19 mouse cellular contexts compared by ENCODE assay signal in genomic region chr2:121733426-121733825, GRCm38 (mm10).
DNase-seq lines count a peak whose midpoint lies in the region; ATAC-seq lines count a peak whose summit lies in the region.
"Had no signal": no experiment of that assay in that cellular context is flagged by ENCODE, and none has a peak within 500 bp of the region (broad histone marks: within the 10 kb centered on the region; RNA-seq: fewer than 3 reads in every experiment).

No protein-coding gene starts in this region.

- H3K4me2 ChIP-seq in midbrain, embryonic 14.5 days (ENCODE audit: low read length) = no peak overlapping the region
- H3K4me2 ChIP-seq in midbrain, embryonic 16.5 days (ENCODE audit: low read length) = no peak overlapping the region
- H3K4me2 ChIP-seq: forebrain, embryonic 13.5 days; heart, embryonic 13.5 days; hindbrain, embryonic 12.5 days; hindbrain, embryonic 15.5 days had no signal

- 81% methylated on average over 7 of the region's 7 CpGs for WGBS in heart, embryonic 10.5 days
- WGBS in midbrain, embryonic 14.5 days = 27% methylated on average over 7 of the region's 7 CpGs
- WGBS in midbrain, embryonic 16.5 days = 43% methylated on average over 7 of the region's 7 CpGs

- no peak overlapping the region for H3K27ac ChIP-seq in heart, embryonic 10.5 days
- no peak overlapping the region for H3K27ac ChIP-seq in midbrain, embryonic 14.5 days (replicated peaks; ENCODE audit: low read depth, low read length)
- H3K27ac ChIP-seq in midbrain, embryonic 16.5 days (ENCODE audit: low read length) = no peak overlapping the region
- H3K27ac ChIP-seq: forebrain, embryonic 13.5 days; heart, embryonic 13.5 days; hindbrain, embryonic 12.5 days; hindbrain, embryonic 15.5 days had no signal

- H3K4me1 ChIP-seq in heart, embryonic 10.5 days = no peaks in the 10 kb centered on the region
- H3K4me1 ChIP-seq in midbrain, embryonic 14.5 days (ENCODE audit: control insufficient read depth, insufficient read depth, low read length) = no peaks in the 10 kb centered on the region
- 0 out of 2 replicates have a peak, but pooled peaks cover 2% of the 10 kb centered on the region for H3K4me1 ChIP-seq in midbrain, embryonic 16.5 days (ENCODE audit: control insufficient read depth, insufficient read depth, low read length)
- H3K4me1 ChIP-seq: heart, embryonic 13.5 days; hindbrain, embryonic 12.5 days; hindbrain, embryonic 15.5 days had no signal

- no peak overlapping the region for H3K9ac ChIP-seq in midbrain, embryonic 14.5 days (replicated peaks; ENCODE audit: low read length)
- H3K9ac ChIP-seq in midbrain, embryonic 16.5 days (ENCODE audit: low read depth, low read length) = no peak overlapping the region
- H3K9ac ChIP-seq: forebrain, embryonic 13.5 days; heart, embryonic 13.5 days; hindbrain, embryonic 12.5 days; hindbrain, embryonic 15.5 days had no signal

- H3K4me3 ChIP-seq in heart, embryonic 10.5 days = no peak overlapping the region
- H3K4me3 ChIP-seq in midbrain, embryonic 14.5 days (replicated peaks; ENCODE audit: low read depth, low read length) = no peak overlapping the region
- H3K4me3 ChIP-seq in midbrain, embryonic 16.5 days (ENCODE audit: low read depth, low read length) = no peak overlapping the region
- H3K4me3 ChIP-seq: forebrain, embryonic 13.5 days; heart, embryonic 13.5 days; hindbrain, embryonic 12.5 days; hindbrain, embryonic 15.5 days had no signal

- no peaks in the 10 kb centered on the region for H3K36me3 ChIP-seq in heart, embryonic 10.5 days
- no peaks in the 10 kb centered on the region for H3K36me3 ChIP-seq in midbrain, embryonic 14.5 days (ENCODE audit: control insufficient read depth, insufficient read depth, low read length)
- no peaks in the 10 kb centered on the region for H3K36me3 ChIP-seq in midbrain, embryonic 16.5 days (ENCODE audit: control insufficient read depth, insufficient read depth, low read length)
- H3K36me3 ChIP-seq: heart, embryonic 13.5 days; hindbrain, embryonic 12.5 days; hindbrain, embryonic 15.5 days had no signal

- intact Hi-C loops in heart, postnatal 14 days (cut with DNase I) = no loop called here

- no peaks in the 10 kb centered on the region for H3K27me3 ChIP-seq in heart, embryonic 10.5 days (ENCODE audit: insufficient read depth, poor library complexity, severe bottlenecking)
- H3K27me3 ChIP-seq in midbrain, embryonic 14.5 days (ENCODE audit: control insufficient read depth, insufficient read depth, low read length) = no peaks in the 10 kb centered on the region
- H3K27me3 ChIP-seq in midbrain, embryonic 16.5 days (ENCODE audit: control insufficient read depth, insufficient read depth, low read depth, low read length) = no peaks in the 10 kb centered on the region
- H3K27me3 ChIP-seq: forebrain, embryonic 13.5 days; heart, embryonic 13.5 days; hindbrain, embryonic 12.5 days; hindbrain, embryonic 15.5 days had no signal

- H3K9me3 ChIP-seq in heart, embryonic 10.5 days = no peaks in the 10 kb centered on the region
- H3K9me3 ChIP-seq in midbrain, embryonic 14.5 days (ENCODE audit: control insufficient read depth, low read length) = no peaks in the 10 kb centered on the region
- H3K9me3 ChIP-seq in midbrain, embryonic 16.5 days (replicated peaks; ENCODE audit: control insufficient read depth, low read length, poor library complexity, severe bottlenecking) = no peaks in the 10 kb centered on the region
- H3K9me3 ChIP-seq: forebrain, embryonic 13.5 days; heart, embryonic 13.5 days; hindbrain, embryonic 12.5 days; hindbrain, embryonic 15.5 days had no signal

- no peak for ATAC-seq in midbrain, embryonic 14.5 days (ENCODE audit: low FRiP score, low TSS enrichment)
- no peak for ATAC-seq in midbrain, embryonic 16.5 days
- ATAC-seq: forebrain, embryonic 13.5 days; intestine, postnatal 0 days had no signal

- peak; percentile 16 for DNase-seq in embryo, embryonic 10.5 days (ENCODE audit: low spot score)
- no peak for DNase-seq in embryo, embryonic 10 days (ENCODE audit: low spot score)
- DNase-seq in heart, embryonic 10.5 days (ENCODE audit: low spot score) = peak; percentile 6
- DNase-seq in heart, postnatal 14 days = no peak
- DNase-seq in midbrain, embryonic 14.5 days = peak; percentile 53
- DNase-seq: adrenal gland, postnatal 10 days; adrenal gland, postnatal 36 days; cerebellum, adult 11 months; cerebellum, adult 2 months; cerebellum, adult 9-11 months; cerebellum, postnatal 25 days; gastrocnemius, postnatal 25 days; heart, adult 18-20 months had no signal

Comparison
In these comparisons a context has a peak if more than half of its experiments do, and no peak if none do; other contexts are left out.
1. DNase-seq: peak in embryo, embryonic 10.5 days (single experiment), heart, embryonic 10.5 days (single experiment) and midbrain, embryonic 14.5 days (single experiment); none in embryo, embryonic 10 days (single experiment) and heart, postnatal 14 days (0 of 2).